Mouse (Mus musculus) layer of hippocampus, postnatal 14 days (tissue): Measurements from ENCODE around the gene Fignl2. TPM values are rescaled to one million over a fixed set of nuclear protein-coding genes. Genes with fewer than 3 reads are reported as not detected.

Experiments used
- DNase-seq, 2 experiments: peaks; one replicate each; pipeline ENCODE4 v3.0.0; 2021 to 2022; ENCODE audit warnings: low spot score in 2 of 2, mixed read lengths in 1 of 2
- total RNA-seq, 2 experiments: library from RNA; stranded (reverse); gene quantifications; 2 replicates each; pipeline ENCODE4 v1.2.3; 2021

Fignl2 gene
- total RNA-seq, 2 experiments from 2014 or later: 1.1 to 1.2 TPM

DNA sequence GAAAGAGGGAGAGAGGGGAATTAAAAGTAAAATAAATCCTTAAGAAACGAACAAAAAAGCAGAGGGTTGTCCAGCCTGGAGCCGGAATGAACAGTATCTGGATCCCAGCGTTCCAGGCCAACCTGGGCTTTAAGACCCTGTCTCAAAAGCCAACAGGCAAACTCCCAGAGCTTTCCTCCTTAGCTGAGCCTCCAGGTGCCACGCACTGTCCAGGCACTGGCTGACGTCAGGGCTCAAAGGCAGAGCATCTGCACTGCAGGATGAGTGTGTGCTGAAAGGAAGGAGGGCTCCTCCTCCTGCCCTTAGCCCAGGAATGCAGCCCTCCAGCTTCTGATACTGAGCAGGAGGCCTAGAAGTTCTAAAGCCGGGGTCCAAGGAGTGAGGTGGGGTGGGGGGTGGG is 15.6 kb upstream of the Fignl2 start:
- DNase-seq: no peak

DNA sequence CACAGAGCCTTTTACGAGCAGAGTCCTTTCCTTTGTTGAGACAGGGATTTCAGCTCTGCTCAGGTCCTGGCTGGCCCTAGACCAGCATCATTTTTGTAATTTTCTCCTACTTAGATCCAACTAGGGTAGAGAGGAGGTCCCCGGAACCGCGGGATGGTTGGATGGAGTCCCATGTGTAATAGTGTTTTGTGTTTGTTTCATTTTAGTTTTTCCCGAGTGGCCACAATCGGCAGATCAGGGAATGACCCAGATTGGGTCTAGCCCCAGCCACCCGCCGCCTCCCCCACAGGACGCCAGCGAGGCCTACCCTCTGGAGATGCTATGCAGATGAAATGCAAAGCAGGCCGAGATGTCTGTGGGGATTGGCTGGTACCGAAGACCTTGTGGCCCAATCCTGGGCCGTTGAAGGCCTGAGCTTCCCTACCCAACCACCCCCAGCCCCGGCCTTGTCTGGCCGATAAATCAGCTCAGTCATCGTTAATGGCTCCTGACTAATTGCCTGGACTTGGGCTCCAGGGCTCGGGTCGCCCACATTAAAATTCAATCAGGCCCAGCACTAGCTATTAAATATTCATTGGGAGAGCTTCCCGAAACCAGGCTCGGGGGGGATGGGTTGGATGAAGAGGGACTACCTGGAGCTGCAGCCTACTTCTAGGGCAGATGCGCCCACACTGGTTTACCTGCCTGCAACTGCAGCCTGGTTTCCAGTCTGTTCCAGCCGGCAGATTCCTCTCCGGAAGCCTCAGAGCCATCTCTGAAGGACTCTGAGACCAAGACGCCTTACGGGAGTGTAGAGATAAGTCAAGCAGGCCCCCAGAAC is 14.7 kb upstream of the Fignl2 start:
- peak; percentile 33 to 49 for DNase-seq

DNA sequence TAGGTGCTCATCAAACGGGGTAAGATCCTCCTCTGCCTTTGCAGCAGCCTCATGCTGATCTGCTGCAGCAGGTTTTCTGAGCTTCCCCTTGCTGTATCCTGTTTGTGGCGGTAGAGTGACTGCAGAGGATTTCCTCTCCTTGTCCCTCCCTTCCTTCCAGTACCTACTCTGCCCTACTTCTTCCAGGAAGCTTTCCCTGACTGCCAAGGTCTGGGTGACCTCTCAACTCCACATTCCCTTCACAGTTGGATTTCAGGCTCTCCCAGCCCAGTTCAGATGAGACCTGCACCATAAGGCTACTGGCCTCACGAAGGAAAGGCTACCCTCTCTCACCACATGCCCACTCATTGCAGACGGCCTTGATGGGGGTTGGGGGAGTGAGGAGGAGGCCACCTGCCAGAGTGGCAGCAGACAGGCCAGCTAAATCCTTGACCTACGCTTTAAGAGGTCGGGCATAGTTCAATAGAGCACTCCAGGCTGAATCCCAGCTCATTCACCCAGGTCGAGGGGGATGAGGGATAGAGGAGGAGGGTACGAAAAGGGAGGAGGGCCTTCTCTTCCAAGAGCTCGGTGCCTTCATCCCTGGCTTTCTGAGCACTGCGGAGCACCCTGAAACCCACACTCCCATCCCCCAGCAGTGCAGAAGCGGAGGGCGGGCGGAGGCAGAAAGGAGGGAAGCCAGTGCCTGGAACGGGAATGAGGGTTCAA is 13.9 kb upstream of the Fignl2 start:
- no peak for DNase-seq

DNA sequence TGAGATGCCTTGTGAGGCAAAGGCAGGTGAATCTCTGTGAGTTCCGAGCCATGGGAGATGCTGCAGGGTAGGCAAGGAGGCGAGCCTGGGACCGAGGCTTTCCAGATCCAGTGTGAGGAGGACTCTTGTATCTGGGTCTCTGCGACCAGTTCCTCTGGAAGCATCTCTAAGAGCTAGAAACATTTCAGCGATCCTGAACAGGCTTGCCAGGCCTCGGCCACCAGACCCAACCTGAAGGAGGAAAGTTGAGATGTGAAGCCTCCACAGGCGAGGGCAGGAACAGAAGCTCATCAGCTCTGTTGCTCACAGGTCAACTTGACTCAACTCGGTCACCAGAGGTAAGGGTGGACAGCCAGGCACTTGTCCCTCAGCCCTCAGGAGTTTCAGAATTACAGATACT is 13.2 kb upstream of the Fignl2 start:
- DNase-seq: no peak

DNA sequence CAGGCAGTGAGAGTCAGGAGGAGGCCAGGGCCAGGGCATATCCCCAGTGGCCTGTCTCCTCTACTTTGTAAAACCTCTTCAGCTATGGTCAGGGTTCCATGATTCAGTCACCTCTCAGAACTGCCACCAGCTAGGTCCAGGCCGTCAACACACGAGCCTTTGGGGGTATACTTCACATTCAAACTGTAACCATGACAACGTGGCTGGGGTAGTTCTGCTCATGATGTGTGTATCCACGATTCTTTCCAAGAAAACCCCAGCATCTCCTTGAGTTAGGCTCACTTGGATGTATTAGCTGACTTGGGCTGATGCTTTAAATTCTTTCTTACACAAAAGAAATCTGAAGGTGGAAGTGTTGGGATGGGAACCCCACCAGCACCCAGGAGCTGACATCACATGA is 9.9 kb upstream of the Fignl2 start:
- no peak for DNase-seq

DNA sequence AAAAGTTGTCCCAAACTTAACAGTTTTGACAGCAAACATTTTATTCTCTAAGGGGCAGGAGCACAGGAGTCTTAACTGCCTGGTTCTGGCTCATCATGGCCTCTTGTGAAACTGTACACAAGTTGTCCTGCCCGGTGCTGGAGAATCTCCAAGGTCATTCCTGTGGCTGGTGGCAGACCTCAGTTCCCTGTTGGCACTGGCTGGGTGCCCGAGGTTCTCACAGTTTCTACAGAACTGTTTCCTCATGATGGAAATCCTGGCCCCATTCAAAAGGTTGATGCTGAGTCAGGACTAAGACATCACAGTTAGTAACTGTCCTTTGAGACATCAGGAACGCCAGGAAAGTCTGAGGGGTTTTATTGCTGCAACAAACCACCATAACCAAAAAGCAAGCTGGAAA is 8.6 kb upstream of the Fignl2 start:
- no peak for DNase-seq

DNA sequence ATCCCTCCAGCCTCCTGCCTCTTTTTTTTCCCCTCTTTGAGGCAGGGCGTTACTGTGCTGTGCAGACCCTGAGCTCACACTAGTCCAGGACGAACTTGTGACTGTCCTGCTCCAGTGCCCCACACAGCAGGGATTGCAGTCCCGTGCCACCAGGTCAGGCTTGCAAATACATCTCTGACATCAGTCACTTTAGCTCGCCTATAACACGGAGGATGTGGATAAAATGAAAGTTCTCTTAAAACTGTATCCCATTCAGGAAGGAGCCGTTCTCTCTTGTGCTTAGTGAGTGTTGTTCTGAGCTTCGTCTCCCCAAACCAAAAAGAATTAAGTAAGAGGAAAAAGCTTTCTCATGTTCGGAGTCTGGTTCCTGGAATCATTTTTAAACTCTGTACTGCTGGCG is 8.1 kb upstream of the Fignl2 start:
- no peak for DNase-seq

DNA sequence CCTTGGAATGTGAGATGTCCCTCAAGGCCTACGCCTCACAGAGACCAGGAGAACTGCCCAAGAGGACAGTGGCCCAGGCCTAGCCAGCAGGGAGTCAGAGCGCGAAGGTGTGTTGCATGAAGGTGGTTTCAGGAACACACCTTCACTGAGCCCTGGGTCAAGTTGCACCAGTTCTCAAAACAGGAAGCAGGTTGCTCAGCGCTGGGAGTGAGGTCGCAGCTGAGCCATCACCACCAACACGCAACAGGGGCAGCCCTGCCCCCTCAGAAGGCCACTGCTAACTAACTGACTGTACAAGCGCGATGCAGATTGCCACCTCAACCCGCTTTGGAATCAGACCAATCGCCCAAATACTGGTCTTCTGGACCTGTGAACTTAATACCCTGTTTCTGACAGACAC is 6.1 kb upstream of the Fignl2 start:
- no peak for DNase-seq

DNA sequence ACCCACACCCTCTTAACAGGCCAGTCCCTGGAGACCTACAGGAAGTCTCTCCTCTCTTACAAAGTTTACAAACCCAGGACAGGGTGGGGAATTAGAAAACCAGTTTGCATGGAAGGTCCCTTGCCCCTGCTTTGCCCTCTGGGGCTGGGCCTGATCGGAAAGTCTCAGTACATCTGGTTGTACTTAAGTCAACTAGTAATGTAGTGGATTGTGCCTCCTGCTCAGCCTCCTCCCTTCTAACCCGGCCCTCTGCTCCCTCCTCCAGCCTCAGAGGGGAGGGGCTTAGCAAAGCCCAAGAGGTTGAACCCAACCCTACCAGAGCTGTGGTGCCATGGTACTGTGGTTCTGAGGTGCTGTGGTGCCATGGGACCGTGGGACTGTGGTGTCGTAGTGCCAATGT is 3.9 kb upstream of the Fignl2 start:
- no peak for DNase-seq

DNA sequence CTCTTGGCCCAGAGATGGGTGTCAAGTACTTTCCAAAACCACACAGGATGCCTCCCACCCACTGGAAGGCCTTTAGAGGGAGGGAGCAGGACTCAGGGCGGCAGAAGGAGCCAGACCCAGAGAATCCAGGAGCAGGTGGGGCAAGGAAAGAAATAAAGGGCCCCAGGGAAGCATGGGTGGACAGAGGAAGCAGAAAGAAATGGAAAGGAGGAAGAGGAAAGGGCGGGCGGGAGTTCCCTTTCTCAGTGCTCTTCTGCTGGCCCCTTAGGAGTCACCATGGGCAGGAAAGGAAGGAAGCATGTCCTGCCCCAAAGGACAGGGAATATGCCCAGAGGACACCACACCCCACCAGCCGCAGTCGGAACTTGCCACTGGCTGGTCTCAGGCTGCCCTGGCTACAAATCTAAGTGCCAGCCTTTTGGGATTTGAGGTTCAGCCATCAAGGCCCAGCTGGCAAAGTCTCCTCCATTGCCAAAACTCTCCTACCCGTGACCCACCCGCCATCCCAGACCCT is 2.7 kb upstream of the Fignl2 start:
- no peak for DNase-seq

DNA sequence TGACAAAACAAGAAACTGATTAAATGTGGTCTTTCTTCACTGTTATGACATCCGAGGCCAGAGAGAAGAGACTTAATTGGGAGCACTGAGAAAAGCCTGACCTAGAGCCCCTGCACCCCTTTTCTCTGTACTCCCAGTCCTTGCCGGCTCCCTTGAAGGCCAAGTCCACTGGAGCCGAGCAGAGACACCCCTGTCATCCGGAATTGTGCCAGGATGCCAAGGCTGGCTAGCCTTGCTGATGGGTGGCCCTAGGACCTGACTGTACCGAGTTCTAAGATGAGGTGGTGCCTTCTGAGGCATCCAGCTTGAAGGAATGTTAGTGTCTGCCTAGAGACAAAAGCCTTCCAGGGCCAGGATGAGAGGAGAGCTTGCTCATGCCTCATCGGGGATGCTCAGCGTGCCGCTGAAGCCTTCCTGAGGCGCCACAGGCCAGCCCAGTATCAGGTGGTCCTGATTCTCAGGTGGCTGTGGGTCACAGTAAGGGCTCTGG is 1.7 kb upstream of the Fignl2 start:
- no peak for DNase-seq

DNA sequence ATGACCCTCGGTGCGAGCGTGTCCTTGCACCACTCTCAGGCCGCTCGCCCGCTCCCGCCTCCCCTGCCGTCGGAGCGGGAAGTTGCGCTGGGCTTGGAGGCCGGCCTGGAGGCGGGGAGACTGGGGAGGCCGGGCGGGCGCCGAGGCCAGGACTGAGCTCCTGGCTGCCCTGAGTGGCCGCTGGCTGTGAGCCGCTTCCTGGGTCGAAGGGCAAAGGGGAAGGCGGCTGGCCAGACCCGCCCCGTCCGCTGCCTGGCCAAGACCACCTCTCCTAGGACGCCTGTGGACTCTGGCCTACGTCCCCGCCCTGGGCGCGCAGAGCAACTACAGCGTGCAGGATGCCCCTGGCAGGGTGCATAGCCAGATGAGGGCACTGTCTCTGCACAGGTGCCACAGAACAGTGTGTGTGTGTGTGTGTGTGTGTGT is 377 bp upstream of the Fignl2 start:
- DNase-seq: peak; percentile 64 to 71

DNA sequence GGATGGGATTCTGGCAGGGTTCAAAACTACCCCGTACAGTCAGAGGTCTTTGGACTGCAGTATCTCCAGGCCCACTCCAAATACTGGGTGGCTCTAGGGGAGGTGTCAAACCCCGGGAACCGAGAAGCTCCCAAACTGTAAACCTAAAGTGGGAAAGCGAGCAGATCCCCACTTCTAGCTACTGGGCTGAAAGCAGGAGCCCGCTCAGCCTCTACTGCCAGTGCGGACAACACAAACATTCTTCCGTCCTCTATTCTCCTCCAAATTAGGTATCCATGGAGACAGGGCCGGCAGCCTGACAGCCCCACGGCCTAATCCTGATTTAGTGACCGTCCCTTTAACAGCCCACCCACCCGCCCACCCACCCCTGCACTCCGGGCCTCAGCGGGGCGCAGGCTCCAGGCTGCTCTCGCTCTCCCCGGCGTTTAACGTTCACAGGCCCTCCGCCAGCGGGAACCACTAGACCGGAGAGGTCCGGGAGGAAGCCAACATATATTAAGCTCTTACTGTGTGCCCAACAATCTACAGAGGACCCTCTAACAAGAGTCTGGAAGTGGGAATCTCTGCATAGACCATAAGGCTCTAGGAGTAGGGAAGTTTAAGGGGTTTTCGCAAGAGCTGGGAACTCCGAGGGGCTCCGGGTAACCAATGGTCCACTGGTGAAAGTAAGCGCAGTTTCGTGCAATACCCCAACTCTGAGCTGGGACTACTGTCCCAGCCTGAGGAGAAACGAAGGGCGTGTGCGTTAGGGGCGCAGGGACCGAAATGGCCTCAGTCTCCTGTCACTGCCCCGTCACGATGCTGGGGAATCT is 1.2 kb downstream of the Fignl2 start:
- DNase-seq: no peak

DNA sequence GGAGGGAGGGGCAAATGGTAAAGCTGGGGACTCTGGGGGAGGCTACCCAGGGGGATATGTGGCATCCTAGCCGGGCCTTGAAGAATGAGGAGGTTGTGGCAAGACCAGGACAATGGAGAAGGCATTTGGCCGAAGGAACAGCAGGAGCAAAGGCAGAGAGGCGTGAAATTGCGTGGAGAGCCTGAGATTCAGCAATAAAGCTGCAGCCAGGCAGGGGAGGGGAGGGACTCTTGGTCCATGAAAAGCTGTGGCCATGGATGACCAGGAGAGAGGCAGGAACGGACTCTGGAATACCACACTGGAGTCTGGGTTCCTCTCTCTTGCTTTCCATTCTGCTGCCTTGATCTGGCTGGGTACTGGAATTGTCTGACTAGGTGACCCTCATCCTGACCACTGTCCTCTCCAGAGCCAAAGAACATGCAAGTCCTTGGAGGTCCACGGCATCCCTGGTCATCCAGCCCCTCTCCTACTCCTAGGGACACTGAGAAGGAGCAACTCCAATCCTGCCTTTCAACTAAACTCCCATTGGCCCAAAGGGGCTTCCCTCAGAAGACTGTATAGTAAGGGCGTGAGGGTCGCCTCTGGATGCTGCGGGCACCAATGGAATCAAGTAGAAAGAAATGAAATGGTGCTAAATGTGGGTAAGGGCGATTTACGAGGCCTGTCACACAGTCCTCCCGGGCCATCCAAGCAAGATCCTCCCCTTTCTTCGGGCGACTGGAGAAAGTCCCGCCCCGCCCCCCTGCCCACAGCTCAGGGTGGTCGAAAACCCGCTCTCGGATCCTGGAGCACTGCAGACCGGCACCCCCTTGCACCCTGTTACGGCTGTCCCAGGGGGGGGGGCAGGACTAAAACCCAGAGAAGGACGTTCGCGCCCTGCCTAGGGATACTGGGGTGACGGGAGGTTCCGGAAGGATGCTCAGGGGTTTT is 2.0 kb downstream of the Fignl2 start:
- DNase-seq: no peak

DNA sequence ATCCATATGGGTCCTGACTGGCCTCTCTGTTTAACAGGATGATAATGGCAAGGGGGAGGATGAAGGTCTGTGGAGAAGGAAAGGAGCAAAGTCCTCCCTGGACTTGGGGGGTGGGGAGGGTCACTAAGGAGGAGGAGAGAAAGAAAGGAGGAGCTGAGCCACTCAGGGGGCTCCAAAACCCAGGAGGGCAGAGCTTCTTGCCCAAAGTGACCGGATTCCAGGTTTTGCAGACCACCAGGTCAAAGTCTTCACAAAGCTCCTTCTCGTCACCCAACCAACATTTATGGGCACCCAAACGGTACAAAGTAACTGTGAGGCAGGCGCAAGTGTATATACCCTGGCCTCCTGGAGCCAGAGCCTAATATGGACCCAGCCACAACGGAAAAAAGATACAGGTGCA is 2.7 kb downstream of the Fignl2 start:
- no peak for DNase-seq

DNA sequence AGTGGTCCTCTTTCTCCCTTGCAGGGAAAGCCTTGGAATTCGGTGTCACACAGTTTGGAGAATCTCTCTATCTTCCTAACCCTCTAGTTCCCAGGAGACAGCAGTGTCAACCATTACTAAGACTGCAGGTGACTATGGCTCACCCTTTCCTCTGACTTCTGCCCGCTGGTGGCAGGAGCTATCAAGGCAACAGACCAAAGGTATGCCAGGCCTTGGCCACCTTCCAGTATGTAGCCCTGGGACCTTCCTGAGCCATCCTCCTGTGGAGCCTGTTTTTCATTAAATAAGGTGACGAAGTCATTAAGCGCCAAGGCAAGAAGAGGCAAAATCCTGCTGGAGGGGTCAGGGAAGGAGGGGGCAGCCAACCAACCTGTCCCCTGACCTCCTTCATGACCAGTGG is 3.2 kb downstream of the Fignl2 start:
- DNase-seq: no peak

DNA sequence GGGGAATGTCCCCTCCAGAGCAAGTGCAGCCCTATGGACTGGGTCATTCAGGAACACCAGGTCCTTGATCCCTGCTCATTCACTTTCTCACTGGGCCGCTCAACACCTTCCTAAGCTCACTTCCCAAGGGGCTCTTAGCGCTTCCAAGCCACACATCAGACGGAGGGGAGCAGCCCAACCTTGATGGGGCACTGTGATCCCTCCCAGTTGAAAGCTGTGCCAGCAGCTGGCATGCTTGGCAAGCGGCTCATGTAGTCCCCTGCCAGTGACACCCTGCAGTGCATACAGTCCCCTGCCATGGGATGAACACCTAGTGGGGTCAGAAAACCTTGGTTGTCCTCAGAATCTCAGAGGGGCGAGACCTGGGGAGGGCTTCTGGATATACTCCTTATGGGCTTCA is 4.3 kb downstream of the Fignl2 start:
- no peak for DNase-seq

DNA sequence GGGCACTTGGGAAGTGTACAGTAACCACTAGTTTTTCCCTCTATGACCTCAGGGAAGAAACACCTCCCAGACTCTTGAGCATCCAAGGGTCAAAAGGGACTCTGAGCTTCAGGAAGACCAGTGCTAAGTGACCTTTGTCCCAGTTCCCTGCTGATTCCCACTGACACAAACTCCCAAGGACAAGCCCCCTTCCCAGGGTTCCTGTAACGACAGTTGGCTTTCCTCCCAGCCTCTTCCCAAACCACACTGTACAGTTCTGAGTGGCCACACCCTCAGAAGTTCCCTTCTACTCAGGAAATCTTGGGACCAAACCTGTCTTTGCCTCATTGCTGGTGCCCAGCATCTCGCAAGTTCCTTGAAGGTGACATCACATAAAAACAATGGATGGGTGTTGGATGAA is 5.6 kb downstream of the Fignl2 start:
- no peak for DNase-seq

DNA sequence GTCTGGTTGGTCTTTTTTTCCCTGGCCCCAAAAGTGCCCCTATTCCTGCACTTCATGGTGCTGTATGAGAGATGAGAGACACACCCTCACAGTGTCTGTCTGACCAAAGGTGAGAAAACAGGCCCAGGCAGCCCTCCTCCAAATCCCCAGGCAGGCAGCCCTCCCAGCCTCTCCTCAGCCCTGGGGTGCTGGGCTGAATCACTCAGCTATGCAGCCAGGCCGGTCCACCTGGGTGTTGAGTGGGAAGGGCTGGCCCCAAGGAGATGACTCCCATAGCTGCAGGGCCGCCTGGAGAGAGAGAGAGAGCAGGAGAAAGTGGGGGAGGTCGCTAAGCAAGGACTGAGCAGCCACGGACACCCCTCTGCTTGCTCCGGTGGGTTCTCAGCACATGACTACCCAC is 7.6 kb downstream of the Fignl2 start:
- DNase-seq: no peak

DNA sequence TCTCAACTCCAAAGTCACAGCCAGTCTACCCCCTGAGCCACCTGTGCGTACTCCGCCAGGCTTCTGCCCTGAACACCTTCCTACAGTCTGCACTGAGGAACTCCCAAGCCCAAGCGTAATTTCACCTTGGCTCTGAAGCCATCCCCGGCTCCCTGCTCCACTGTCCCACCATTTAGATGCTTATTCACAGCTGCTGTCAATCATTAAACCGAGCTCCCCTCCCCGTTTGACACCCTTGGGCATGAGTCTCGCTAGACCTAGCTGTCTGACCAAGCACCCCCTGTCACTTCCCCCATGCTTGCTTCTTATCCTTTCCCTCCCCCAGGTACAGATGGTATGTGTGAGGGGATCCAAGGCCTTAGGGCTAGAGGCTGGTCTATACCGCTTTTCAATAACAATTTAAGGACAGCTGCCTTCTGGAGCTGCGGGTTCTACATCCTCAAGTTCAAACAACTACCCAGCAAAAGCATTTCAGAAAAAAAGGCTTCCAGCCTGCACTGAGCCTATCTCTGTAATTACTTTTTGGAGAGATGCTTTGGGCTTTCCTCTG is 8.7 kb downstream of the Fignl2 start:
- no peak for DNase-seq
